Mouse (Mus musculus): Measurements from ENCODE around the gene Slc37a1.

- TF ChIP-seq CTCF (IDR thresholded peaks at IDR 0.05; ENCODE audit: low read depth) (no peak), EP300 (optimal IDR thresholded peaks at IDR 0.05) (no peak)
Observed at GRCm38 (mm10) chr17:31318906-31319767, 32.5 kb downstream of the Slc37a1 start.

Measured in stomach, postnatal 0 days (tissue).